Mouse (Mus musculus): ENCODE results near the gene Serac1.

Gene Serac1

GRCm38 (mm10) chr17:6002563-6002962, 77.0 kb downstream of the Serac1 start:
- no peak for DNase-seq

DNA sequence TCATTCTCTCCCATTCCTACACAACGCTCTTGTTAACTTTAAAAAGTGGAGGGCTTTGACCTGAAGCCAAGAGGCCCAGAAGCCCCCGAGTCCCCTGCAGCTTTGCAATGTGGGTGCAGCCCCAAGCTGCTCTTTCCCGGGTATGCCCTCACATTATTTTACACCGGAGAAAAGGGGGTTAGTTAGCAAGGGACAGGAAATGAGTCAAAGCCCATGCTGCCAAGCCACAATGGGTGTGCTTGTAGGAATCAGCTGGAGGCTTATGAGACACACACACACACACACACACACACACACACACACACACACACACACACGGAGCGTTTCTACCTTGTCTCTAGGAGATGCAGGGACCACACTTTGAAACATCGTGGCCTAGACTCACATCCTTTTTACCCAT, 77.7 kb downstream of the Serac1 start:
- DNase-seq, result peak; percentile 25

GRCm38 (mm10) chr17:6001389-6001788, 78.2 kb downstream of the Serac1 start:
- no peak for DNase-seq

DNA sequence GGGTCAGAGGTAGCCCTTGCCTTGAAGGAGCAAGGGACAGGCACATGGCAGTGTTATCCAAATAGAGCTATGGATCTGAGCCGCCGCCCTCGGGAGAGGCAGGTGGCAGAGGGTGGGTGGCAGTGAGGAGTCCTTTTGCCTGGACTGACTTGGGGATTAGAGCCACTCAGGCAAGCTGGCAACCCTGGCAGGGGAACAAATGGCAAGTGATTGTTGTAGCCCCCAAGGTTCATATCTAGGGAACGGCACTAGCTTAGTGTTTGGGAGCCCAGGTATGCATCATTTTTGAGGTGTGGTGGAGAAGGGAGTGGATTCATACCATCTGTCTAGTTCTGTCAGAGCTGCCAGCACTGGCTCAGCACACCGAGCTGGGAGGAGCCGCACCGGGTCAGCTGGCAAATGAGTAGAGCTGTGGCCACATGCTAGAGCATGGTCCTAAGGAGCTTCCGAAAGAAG, 78.6 kb downstream of the Serac1 start:
- peak; percentile 40 for DNase-seq

DNA sequence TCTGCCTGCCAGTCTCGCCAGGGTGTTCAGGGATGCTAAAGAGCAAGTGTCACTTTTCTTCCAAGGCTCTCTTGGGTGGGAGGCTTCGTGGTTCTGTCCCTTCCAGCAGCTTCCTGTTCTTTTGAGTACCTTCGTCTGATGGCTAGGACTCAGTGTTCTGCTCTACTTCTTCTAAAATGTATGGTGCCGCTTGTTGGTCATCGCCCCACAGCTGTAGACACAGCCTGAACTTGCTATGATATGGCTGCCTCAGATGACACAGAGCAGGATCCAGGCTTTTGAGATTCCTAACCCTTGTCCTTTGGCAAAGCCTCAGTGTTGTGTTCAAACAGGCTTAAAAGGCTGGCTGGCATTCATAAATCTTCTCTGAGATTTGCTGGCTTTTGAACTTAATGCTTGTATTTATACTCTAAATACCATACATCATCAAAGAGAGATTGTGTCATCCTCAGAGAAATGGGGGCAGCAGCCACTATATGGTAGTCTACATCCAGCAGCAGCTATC, 80.5 kb downstream of the Serac1 start:
- no peak for DNase-seq

DNA sequence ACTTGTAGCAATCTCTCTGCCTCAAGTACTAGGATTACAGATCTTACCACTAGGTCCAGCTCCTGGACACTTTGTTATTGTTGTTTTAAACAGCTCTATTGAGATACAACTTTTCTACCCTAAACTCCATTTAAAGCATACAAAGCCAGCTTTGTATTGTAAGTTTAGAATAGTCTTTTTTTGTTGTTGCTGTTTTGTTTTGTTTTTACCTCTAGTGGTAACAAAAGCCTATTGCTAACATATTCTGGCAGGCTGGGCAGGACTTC, 81.4 kb downstream of the Serac1 start:
- no peak for DNase-seq

DNA sequence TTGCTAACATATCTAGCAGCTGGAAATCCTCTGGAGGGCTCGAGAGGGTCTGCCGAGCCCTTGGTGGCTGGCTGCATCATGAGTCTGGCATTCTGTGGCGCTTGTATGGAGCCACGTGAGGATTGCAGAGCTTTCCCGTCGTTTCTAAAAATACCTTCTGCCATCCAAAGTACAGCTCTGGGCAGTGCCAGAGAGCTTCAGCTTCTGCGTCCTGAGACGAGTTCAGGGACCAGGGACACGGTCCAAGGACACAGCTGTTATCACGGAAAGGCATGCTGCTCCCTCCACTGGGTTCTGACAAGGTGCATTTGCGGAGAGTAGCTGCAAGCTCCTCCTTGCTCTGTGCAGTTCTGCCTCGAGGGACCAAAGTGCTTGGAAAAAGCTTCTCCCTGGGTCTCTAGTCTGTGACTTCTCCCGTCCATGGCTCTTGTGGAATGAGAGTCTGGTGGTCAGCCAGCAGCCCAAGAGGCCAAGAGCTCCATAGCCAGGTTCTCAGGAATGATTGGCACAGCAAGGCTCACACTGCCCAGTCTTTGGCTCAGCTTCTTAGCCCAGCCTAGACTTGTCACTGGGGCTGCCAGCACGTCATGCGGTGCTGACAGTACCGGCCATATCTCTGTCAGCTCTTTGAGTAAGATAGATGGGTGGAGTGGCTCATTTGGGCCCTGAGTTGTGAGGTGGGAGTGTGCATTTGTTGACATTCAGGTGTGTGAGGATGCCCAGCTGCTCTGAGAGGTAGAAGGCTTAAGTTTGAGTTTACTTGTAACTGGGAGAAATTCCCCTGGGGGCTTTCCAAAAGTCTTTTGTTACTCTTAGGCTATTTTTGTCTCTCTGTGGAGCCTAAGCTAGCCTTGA, 81.9 kb downstream of the Serac1 start:
- DNase-seq, result peak; percentile 50

DNA sequence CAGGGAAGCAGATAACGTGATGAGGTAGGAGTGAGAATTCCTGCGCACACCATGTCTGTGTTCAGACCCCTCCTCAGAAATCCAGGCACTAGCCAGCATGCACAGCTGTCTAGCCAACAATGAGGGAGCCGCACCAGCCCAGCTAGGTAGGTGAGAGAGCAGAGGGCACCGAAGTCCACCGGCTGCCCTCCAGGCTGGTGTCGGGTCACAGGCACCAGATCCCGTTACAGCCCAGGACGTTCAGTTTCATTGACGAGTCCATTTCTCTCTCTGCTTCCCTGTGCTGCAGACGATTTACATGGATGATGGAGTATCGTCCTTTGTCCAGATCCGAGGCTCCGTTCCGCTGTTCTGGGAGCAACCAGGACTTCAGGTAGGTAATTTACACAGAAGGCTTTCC, 83.0 kb downstream of the Serac1 start:
- no peak for DNase-seq

- peak; percentile 28 for DNase-seq
Measured at GRCm38 (mm10) chr17:5994606-5995005, 84.9 kb downstream of the Serac1 start.

DNA sequence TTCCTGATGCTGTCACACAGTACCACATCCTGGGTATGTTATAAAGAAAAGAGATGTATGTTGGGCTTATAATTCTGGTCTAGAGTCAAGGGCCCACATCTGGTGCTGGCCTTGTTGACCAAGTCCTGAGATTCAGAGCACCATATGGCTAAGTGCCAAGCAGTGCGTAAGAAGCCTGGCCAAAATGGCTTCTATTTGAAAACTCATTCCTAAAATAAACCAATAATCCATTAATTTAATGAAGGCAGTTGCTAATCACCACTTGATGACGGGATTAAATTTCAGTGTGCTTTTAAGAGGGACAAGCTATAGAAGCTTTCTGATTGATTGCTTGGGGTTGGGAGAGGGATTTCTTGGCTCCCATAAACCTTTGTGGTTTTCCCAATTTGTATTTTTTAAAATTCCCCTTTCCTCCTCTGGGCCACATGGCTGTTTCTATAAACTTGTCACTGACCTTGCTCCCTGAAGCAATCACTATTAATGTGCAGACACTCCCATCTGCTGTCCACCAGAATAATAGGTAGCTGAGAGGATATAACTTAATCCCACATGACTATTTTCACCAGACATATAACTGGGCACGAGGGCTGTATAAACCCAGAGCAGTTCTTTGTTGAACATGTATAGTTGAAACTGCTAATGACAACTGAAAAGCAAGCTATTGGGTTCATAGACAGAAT, 85.8 kb downstream of the Serac1 start:
- no peak for DNase-seq

DNA sequence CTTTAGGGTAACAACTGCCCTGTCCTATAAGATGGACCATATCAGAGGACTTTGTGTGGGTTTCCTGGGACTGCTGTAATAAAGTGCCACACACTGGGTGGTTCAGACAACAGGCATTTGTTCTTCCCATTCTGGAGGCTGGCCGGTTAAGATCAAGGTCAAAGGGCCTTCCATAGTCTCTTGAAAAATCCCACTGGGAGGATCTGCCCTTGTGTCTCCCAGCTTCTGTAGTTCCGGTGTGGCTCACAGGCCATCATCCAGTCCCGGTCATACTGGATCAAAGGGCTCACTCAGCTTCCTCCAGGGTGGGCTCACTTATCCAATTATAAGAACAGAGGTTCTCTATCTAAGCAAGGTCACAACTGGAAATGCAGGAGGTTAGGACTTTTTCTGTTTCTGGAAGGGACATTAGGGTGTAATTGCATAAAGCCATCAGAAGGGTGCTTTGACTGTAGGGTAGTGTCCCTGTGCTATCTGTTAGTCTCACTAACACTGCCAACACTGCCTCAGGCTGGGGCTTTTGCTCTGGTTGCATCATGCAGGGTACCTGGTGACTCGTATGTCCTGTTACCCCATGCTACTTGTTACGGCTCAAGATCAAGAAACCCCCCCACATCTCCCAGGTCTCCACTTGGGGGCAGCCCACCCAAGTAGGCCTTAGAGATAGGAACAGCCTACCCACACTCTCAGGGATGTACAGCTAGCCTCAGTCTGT, 86.5 kb downstream of the Serac1 start:
- DNase-seq, result no peak

Measured in lung, postnatal 36 days (tissue).